Mouse (Mus musculus): ENCODE measurements at regions not wholly inside any gene's neighbourhood (a gene's known extent, or its start where the extent isn't known, plus 50 kb on each side); places are given as distances from the start of the nearest gene placed in this dataset.
A peak's percentile ranks its signal among the peaks of the same experiment; 100 is the strongest.

DNA sequence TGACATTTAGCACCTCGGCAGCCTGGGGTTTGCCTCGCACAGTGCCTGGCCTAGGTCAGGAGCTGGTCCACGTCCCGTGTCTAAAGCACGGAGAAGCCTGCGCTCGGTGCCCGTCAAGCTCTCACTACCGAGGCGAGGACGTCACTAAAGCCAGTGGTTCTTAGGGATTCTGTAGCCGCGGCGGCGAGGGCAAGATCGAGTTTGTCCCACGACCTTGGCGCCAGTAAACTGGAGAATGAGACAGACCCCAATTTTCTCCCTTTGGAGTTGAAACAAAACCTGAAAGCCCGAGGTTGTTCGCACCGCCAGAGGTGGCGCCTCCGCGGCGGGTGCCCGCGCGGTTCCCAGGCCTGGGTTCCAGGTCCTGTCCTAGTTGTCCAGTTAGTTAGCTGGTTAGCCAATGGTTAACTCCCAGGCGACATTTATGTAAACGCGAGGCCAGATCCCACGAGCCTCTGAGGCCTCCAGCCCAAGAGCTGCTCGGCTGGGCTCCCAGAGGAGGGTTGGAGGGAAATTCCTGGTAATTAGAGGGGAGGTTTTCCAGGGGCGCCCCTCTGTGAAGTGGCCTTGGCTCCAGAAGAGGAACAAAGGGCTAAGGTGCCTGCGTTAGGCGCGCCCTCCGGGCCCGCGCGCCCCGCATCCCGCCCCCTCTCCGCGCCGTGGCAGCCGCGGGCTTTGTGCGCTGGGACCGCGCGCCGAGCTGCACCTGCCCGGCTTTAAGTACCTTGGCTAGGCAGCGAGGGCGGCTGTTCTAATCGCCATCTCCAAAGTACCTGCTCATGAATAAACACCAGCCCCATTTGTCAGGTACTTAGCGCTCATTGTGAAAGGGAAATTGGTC lies 74.0 kb downstream of the Rhcg start:
- DNase-seq (ENCODE audit: extremely low spot score in 1 of 2, low spot score in 1 of 2) = no peak

DNA sequence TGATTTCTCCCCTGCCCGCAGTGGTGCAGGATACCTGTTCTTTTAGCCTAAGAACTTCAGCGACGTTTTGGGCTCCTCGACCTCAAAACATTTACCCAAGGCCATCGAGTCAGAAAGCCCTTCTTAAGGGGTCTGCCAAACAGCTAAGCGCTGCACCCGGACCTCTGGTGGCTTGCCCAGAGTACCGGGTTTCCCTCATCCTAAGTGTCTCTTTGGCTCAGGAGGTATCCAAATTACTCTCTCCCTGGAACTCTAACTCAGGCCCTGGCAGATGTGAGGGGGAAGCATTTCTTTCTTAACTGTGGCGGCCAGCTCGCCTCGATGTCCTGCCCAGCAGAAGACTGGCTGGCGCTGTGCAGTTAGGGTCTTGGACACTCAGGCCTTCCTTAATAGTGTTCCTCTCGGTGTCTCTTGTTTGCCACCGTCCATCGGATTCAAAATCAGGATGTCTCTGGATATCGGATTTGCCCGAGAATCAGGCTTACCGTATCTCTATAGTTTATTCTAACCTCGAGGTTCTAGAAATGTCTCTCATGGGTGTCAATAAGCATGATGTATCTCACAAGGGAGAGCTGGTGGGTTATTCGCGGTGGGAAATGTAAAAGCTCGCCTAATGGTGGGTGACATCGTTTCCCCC lies 75.0 kb downstream of the Rhcg start:
- DNase-seq (ENCODE audit: extremely low spot score in 1 of 2, low spot score in 1 of 2) = no peak

DNA sequence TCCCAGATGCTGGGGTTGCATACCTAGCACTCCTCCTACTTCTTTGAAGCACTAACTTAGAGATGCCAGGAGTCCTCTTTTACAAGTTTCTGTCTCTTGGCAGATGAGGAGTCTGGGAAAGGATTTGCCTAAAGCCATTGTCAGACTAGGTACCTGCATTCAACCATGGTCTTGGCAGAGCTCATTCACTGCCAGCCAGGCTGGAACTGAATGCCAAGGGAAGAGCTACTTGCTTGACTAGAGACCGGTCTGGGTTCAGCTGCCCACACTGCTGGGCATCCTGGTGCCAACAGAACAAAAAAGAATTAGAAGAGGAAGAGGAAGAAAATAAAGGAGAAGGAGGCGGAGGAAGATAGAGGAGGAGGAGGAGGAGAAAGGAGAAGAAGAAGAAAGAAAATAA lies 74.1 kb upstream of the Polg start:
- DNase-seq (ENCODE audit: extremely low spot score in 1 of 2, low spot score in 1 of 2) = no peak

DNA sequence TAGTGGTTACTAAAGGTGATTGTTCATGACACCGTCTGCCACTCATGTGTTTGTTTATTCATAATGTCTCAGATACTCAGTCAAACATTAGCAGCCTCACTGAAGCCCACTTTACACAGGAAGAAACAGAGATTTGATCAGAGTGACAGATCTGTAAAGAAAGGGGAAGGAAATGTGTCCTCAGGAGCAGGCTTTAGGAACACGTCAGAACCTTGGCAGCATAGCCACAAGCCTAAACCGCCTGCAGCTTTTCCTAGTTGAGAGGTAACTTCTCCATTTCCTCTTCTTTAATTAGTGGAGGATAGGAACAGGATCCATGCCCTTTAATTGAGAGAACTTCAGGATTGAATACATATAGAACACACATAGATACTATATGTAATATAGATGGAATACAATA lies 73.3 kb upstream of the Polg start:
- no peak for DNase-seq (ENCODE audit: extremely low spot score in 1 of 2, low spot score in 1 of 2)

- DNase-seq (ENCODE audit: extremely low spot score in 1 of 2, low spot score in 1 of 2) = peak in 1 of 2 experiments; percentile 63
Observed at GRCm38 (mm10) chr7:79536157-79536641, 70.0 kb upstream of the Polg start.

- peak in 1 of 2 experiments; percentile 64 for DNase-seq (ENCODE audit: extremely low spot score in 1 of 2, low spot score in 1 of 2)
Observed at GRCm38 (mm10) chr7:79535251-79536111, 69.3 kb upstream of the Polg start.

GRCm38 (mm10) chr7:79534819-79535218 lies 68.7 kb upstream of the Polg start:
- no peak for DNase-seq (ENCODE audit: extremely low spot score in 1 of 2, low spot score in 1 of 2)

DNA sequence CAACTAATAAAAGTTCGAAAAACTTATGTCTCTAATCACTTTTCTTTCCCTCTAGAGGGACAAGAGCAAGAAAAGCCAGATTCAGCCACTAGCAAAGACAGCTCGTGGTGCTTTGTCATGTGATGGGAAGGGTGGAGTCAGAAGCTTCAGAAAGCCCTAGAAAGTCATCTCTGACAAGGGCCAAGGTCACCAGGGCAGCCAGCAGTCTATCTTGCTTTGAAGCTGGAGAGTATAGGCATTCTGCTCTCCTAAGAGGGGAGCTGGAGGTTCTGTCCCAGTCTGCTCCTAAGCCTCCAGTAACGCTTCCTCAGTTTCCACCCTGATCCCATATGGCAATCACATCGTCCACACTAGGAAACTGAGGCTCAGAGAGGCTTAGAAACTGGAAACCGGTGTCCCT lies 68.2 kb upstream of the Polg start:
- DNase-seq (ENCODE audit: extremely low spot score in 1 of 2, low spot score in 1 of 2) = no peak

- no peak for DNase-seq (ENCODE audit: extremely low spot score in 1 of 2, low spot score in 1 of 2)
Observed at GRCm38 (mm10) chr7:79532626-79533140, 66.5 kb upstream of the Polg start.

DNA sequence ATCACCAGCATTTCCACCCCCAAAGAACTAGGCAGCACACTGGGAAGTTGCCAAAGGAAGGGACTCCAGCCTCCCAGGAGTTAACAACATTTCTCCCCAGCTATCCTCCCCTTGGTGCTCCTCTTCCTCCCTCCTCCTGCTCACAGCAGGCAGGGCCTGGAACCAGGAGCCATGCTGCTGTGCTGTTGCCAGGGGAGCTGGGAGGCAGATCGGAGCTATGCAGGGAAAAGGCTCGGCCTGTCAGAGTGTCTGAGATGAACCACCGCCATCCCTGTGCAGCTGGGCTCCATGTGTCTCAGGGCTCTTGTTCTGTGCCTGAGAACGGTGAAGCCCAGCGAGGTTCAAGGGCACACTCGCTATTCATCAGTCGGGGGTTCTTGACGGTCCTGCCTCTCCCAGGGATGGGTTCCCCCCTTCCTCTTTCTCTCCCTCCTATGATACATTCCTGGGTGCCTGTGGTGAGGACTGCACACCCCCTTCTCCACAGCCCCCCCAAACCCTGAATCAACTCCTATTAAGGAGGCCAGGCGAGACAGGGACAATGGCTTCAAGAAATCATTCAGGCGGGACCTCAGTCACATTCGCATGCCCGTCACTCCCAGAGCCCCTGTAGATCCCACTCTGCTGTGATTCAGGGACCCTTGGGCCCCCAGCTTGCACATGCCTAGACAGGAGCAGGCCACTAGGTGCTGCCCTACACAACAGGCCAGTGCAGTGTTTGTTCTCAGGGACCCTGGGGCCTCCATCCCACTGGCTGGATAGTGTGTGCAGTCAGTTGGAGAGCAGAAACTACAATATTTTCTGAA lies 65.6 kb upstream of the Polg start:
- DNase-seq (ENCODE audit: extremely low spot score in 1 of 2, low spot score in 1 of 2) = no peak

DNA sequence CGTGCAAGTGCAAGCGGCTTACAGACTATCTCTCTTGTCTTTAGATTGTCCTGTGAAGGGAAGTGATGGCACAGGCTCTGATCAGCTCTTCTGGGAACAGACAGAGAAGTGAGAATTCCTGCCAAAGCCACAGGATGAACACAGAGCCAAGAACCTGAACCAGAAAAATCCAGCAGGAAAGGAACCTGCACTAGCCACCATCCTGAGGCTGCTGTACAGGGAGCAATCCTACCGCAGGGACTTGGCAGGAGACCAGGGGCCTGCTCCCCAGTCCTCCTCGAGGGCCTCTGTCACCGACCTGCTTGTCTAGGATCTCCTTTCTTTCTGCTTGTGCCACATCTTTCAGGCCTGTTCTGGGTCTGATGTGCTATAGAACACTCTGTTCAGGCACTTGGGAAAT lies 65.0 kb upstream of the Polg start:
- DNase-seq (ENCODE audit: extremely low spot score in 1 of 2, low spot score in 1 of 2) = no peak

GRCm38 (mm10) chr7:79529480-79529879 lies 63.3 kb upstream of the Polg start:
- no peak for DNase-seq (ENCODE audit: extremely low spot score in 1 of 2, low spot score in 1 of 2)

DNA sequence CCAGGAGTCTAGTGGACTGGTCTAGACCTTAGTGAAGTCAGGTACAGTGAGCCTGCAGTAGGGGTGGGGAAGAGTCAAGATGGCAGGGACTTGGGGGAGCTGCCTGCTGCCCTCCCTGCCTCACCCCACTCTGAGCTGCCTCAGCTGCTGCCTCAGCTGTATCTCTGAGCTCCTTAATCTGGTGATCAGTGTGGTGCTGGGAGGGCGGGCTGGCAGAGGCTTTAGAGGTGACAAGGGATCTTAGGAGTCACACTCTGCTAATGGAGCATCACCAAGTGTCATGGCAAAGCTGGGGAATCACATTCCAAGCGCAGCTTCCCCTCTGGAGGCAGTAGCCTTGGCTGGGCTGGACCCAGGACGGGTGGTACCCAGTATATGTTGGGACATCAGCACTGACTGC lies 61.8 kb upstream of the Polg start:
- DNase-seq (ENCODE audit: extremely low spot score in 1 of 2, low spot score in 1 of 2) = no peak

DNA sequence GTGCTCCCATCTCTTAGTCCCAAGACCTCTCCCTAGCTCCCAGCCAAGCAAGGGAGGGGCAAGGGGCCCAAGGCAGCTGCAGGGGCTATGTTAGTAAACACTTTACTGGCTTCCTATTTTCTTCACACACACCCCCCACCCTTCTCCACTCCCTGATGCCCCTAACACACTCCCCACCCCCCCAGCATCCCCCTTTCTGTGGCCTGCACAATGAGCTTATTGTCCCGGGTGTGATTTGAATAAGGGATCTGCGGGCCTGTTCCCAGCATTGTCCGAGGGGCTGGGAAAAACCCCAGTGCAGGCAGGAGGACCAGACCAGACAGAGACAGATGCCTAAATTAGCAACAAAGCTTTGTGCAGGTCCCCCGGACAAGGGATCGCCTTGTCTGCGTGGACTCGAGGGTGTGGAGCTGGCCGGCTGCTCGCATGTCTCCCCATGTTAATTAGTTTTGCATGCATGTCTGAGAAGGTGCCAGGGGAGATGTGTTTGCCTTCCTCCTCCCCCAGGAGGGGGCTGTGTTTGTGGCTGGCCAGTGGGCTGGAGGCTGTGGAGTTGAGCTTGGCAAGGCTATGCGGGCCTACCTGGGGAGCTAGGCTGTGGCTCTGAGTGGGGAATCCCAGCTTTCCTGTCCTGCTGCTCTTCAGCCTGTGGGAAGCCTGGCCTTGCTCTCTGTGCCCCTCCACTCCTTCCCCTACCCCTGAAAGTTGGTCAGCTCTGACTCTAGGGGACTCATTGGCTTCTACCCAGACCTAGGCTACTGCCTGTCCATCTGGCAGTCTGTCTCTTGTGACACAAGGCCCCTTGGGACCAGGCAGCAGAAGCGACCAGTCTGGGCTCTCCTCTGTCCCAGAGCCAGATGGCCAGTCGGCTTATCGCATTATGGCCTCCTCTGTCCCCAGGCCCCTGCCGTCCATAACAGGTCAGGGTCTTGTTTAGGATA lies 59.8 kb upstream of the Polg start:
- DNase-seq (ENCODE audit: extremely low spot score in 1 of 2, low spot score in 1 of 2) = no peak

GRCm38 (mm10) chr7:79524921-79525320 lies 58.8 kb upstream of the Polg start:
- DNase-seq (ENCODE audit: extremely low spot score in 1 of 2, low spot score in 1 of 2) = no peak

- DNase-seq (ENCODE audit: extremely low spot score in 1 of 2, low spot score in 1 of 2) = no peak
Observed at GRCm38 (mm10) chr7:79523696-79524095, 57.5 kb upstream of the Polg start.

GRCm38 (mm10) chr7:79522046-79522445 lies 55.9 kb upstream of the Polg start:
- DNase-seq (ENCODE audit: extremely low spot score in 1 of 2, low spot score in 1 of 2) = no peak

DNA sequence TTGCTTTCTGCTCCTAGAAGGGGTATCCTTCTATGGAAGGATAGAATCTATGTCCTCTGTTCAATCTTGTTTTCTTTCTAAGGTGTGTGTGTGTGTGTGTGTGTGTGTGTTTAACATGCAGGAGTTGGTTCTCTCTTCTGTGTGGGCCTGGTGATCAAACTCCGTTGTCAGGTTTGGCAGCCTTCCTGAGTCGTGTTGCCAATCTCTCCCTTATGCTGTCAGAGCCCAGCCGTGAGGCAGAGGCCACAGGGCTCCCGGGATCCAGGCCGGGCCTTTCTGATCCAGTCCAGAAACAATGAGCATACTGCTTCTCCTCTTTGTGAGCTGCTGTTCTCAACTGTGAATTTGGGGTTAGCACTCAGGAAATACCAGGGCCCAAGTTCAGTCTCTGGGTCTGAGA lies 55.1 kb upstream of the Polg start:
- no peak for DNase-seq (ENCODE audit: extremely low spot score in 1 of 2, low spot score in 1 of 2)

DNA sequence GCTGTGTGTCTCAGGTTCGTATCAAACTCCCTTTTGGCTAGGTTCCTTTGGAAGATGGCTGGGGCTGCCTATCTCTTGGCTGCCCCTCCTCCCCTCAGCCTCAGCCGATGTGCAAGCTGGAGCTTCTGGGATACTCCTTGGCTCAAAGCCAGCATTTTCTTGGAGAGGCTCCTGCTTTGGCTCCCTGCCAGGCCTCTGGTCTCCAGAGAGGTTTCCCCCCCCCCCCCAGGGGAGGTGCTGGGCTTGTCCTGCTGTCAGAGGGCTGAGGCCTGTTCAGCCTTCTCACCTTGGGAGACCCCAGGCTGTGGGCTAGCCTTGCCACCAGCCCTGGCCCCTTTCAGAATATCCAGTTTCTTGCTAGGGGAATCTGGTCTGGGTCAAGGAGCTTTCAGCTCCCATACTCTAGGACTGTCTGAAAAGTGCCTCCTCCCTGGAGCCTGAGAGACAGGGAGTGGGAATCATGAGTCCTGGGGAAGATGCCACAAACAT lies 54.1 kb upstream of the Polg start:
- peak in 1 of 2 experiments; percentile 63 for DNase-seq (ENCODE audit: extremely low spot score in 1 of 2, low spot score in 1 of 2)
